Mouse (Mus musculus): Measurements from ENCODE around the gene Scrt2.

DNA sequence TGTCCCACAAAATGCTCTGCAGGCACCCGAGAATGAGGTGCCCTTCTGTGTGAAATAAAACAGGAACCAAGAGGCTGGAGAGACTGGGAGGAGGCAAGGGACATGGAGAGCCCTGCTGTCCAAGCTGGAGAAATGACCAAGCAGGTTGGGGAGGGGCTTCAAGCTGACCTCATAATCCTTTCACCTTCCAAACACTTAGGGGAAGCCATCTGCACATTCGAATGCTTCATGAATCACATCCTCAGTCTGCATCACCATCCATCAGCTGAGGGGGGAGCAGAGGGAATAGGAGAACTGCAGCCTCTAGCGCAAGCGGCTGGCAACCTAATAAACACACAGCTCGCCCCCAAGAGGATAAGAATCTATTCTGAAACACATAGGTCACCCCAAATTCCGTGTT, 21.0 kb downstream of the Scrt2 start:
- TF ChIP-seq POLR2A (IDR thresholded peaks at IDR 0.05; ENCODE audit: borderline replicate concordance, insufficient read depth, low read length) (no peak), CTCF (IDR thresholded peaks at IDR 0.05; ENCODE audit: borderline replicate concordance, insufficient read depth, low read depth, low read length) (no peak)
